Mouse (Mus musculus): Measurements from ENCODE around the gene Kcnmb4. TPM values are rescaled to one million over a fixed set of nuclear protein-coding genes. Genes with fewer than 3 reads are reported as not detected.

Gene Kcnmb4
- total RNA-seq, 1 experiment from 2014 or later, result 1.8 TPM

GRCm38 (mm10) chr10:116402742-116403425 is 70.8 kb downstream of the Kcnmb4 start:
- DNase-seq, result no peak

GRCm38 (mm10) chr10:116397973-116398372 is 75.7 kb downstream of the Kcnmb4 start:
- no peak for DNase-seq

DNA sequence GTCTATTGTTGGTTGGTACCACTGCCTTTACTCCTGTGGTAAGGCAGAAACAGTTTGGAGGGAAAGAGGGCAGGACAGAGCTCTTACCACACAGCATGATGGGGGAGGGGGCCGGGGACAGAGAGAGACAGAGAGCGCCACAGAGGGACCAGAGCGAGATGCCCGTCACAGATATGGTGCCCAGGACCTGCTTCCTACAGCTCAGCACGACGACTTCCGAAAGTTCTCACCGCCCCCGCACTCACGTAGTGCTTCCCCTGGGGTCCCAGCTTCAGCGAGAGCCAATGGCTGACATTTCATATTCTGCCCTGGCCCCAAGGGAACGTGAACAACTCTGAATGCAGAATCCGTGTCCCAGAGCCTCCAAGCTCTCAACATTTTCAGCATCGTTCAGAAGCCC is 76.1 kb downstream of the Kcnmb4 start:
- DNase-seq, result no peak

DNA sequence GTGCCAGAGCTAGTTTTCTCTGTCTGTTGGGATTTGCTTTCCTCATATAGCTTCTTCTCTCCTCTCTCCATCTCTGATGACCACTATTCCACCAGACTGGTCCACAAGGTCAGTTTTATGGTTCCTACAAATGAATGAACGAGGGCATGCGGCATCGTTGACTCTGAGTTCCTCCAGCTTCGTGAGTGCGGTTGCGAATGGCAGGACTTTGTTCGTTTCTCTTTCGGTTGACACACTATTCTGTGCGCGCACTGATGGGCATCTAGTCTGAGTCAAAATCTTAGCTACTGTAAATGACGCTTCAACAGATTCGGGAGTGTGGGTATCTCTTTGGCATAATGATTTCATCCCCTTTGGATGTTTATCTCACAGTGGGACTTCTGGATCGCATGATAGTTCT is 76.7 kb downstream of the Kcnmb4 start:
- no peak for DNase-seq

- no peak for DNase-seq
These were observed 77.4 kb downstream of the Kcnmb4 start for GRCm38 (mm10) chr10:116396279-116396678.

DNA sequence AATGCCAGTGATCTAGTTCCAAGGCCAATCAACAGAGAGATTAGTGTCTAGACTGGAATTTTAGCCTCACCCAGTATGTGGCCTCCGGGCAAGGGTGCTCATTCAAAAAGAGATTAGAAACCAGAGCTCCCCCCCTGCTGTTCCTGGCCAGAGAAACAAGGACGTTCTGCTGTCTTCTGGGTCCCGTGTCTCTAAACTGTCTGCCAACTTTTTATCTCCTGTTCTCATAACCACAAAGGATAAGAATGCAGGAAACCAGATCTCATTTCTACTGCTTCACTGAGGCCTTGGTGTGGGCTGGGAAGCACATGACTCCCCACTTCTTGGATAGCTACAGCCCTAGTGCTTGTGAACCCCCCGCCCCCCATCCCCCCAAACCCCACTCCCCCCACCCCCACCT is 79.1 kb downstream of the Kcnmb4 start:
- no peak for DNase-seq

DNA sequence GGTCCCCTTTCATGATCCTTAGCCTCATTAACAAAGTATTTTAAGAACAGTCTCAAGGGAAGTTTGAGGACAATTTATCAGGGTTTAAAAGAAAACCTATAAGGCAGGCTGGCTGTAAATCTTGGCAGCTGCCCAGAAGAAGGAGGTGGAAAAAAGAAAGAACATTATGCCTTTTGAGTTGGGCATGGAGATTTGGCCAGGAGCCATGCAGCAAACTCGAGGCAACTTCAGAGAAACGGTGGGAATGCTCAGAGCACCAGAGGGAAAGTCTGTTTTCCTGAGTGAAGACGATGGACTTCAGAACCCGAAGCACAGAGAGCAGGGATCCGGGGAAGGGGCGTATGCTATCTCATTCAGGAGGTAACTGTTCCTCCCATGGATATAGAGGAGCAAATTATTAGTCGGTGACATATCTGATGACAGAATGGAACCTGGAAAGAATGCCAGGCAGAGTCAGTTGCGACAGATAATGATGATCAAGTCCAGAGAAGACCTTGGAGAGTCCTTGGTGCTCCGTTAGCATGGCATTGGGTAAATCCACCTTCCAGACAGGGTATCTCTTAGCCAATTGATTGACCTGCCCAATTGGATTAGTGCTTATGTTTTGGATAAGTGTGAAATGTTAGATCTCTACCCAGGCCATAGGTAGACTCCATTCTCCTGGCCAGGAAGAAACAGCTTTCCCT is 79.7 kb downstream of the Kcnmb4 start:
- peak; percentile 34 for DNase-seq

DNA sequence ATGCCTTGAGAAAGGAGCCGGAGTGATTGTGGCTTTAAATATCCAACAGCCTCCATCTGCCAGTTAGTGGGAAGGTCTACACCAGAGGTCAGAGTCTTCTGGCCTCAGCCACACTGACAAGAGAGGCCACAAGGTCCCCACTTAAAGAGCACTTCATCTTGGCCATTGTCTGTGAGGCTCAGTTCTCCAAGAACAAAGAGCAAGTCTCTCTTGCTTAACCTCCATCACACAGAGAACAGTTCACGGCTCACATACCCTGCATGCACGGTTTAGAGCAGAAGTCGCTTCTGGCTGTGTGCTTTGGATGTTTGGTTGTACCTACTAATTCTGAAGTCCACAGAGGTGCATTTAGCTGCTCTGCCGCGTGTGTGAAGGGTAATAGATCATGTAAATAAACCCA is 84.8 kb downstream of the Kcnmb4 start:
- no peak for DNase-seq

DNA sequence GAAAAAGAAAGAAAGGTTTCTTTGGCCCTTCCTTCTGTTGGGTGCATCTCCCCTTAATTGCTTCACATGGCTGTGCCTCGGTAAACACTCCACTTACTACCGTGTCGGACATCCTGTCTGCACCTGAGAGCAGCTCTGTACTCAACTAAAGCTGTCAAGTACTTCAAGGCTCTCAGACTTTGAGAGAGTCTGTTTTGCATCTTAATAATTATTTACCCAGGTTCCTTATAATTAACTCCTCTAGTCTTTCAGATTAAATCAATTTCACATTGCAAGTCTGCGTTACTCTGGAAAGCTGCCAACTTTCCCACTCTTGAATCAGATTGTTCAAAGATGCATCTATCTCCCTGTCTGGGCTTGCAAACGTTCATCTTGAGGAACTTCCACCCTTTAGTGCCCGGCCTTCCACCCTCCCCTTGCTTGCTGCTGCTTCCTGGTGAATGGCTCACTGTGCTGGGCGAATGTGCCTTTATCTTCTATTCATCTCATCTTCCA is 87.2 kb downstream of the Kcnmb4 start:
- DNase-seq, result no peak

DNA sequence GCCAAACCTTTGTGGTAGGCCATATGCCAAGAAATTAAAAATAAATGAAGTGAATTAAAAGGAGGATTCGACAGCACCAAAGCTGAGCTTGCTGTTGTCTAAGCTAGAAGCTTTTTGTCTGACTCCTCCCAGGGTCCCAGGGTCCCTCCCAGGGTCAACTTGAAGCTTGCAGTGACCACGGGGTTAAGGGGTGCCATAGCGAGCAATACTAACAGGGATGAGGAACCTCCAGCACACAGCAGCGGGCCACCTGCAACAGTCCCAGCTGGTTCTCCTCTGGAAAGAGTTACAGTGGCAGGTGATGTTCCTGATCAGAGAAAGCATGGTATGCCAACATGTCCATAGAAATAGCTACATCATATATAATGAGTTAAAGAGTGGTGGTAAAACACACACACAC is 89.3 kb downstream of the Kcnmb4 start:
- no peak for DNase-seq

GRCm38 (mm10) chr10:116382826-116383685 is 90.6 kb downstream of the Kcnmb4 start:
- DNase-seq, result no peak

GRCm38 (mm10) chr10:116376853-116377252 is 96.8 kb downstream of the Kcnmb4 start:
- DNase-seq, result no peak

DNA sequence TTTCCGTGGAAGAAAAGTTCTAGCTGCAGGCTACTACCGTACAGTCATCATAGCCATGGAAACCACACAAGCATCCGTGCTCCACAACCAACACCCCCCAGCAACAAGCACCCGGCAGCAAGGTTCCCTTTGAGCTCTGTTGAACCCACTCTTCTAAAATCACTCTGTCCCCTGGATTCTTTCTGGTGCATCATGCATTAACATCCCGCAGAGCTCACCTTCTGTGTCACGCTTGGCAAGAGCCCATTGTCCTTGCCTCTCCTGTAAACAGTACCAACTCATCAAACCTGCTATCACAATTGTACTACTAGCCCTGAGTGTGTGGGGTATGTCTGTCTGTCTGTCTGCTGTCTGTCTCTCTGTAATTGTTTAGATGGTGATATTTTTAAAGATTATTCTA is 99.6 kb downstream of the Kcnmb4 start:
- no peak for DNase-seq

- no peak for DNase-seq
These were observed 102.5 kb downstream of the Kcnmb4 start for GRCm38 (mm10) chr10:116370991-116371725.

Other genes starting within 250 kb of the Kcnmb4 start
- gene Ptprb, start 198.4 kb downstream of the Kcnmb4 start, total RNA-seq (2021), result 32.8 and 42.3 TPM in 2 replicates
- gene Cnot2, start 107.6 kb upstream of the Kcnmb4 start, total RNA-seq (2021), result 81.5 and 82.1 TPM in 2 replicates

Data from adrenal gland, postnatal 25 days (tissue).